Mouse (Mus musculus): ENCODE results near the gene Fam166a. TPM values are rescaled to one million over a fixed set of nuclear protein-coding genes. Genes with fewer than 3 reads are reported as not detected.
A peak's percentile ranks its signal among the peaks of the same experiment; 100 is the strongest.

Gene Fam166a
- polyA plus RNA-seq, 1 experiment from 2014 or later, result 1.1 TPM

GRCm38 (mm10) chr2:25207593-25207992 is 11.0 kb upstream of the Fam166a start:
- H3K27ac ChIP-seq (ENCODE audit: low read depth, low read length), result no peak overlapping the region

DNA sequence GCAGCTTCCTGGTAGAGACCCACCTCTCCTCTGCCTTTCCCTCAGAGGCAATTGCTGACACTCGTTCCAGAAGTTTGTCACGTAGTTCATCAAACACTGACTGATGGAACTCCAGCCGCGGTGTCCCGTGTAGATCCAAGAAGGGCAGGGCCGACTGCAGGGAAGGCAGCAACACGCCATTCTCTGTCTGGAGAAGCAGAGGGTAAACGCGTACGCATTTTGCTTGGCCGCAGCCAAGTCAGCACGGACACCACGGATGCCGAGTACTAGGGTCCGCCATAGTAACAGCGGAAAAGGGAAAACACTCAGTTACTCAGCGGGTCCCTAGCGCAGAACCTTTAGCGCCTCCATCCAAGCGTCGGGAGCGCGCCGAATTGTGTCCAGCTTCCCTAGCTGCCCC is 7.9 kb upstream of the Fam166a start:
- 0% methylated on average over 24 of the region's 24 CpGs for WGBS
- peaks cover 15% of the 10 kb centered on the region for H3K4me1 ChIP-seq (ENCODE audit: control insufficient read depth, insufficient read depth, low read length)
- H3K36me3 ChIP-seq (ENCODE audit: control insufficient read depth, insufficient read depth, low read length), result peaks cover 24% of the 10 kb centered on the region
- peak overlapping the region; percentile 89 for H3K4me3 ChIP-seq (ENCODE audit: low read depth, low read length)
- H3K27ac ChIP-seq (ENCODE audit: low read depth, low read length), result peak overlapping the region; percentile 81
- H3K27me3 ChIP-seq (replicated peaks; ENCODE audit: control insufficient read depth, insufficient read depth, low read length), result no peaks in the 10 kb centered on the region
- ATAC-seq (peak; percentile 57), DNase-seq (ENCODE audit: low spot score) (no peak)
- H3K4me2 ChIP-seq (ENCODE audit: low read length), result peak overlapping the region; percentile 93
- H3K9me3 ChIP-seq (replicated peaks; ENCODE audit: control insufficient read depth, low read length), result no peaks in the 10 kb centered on the region
- peak overlapping the region; percentile 91 for H3K9ac ChIP-seq (ENCODE audit: low read length)

More at GRCm38 (mm10) chr2:25207593-25207992, 11.0 kb upstream of the Fam166a start:
- Histone ChIP-seq H3K4me1 (ENCODE audit: control insufficient read depth, insufficient read depth, low read length) (peaks cover 15% of the 10 kb centered on the region), H3K36me3 (ENCODE audit: control insufficient read depth, insufficient read depth, low read length) (peaks cover 55% of the 10 kb centered on the region), H3K27me3 (replicated peaks; ENCODE audit: control insufficient read depth, insufficient read depth, low read length) (no peaks in the 10 kb centered on the region), H3K9ac (ENCODE audit: low read length) (no peak overlapping the region), H3K4me2 (ENCODE audit: low read length) (no peak overlapping the region), H3K9me3 (replicated peaks; ENCODE audit: control insufficient read depth, low read length) (no peaks in the 10 kb centered on the region), H3K4me3 (ENCODE audit: low read depth, low read length) (no peak overlapping the region)
- ATAC-seq, result no peak
- no peak for DNase-seq (ENCODE audit: low spot score)
- WGBS, result 92% methylated on average over 1 of the region's 1 CpGs

DNA sequence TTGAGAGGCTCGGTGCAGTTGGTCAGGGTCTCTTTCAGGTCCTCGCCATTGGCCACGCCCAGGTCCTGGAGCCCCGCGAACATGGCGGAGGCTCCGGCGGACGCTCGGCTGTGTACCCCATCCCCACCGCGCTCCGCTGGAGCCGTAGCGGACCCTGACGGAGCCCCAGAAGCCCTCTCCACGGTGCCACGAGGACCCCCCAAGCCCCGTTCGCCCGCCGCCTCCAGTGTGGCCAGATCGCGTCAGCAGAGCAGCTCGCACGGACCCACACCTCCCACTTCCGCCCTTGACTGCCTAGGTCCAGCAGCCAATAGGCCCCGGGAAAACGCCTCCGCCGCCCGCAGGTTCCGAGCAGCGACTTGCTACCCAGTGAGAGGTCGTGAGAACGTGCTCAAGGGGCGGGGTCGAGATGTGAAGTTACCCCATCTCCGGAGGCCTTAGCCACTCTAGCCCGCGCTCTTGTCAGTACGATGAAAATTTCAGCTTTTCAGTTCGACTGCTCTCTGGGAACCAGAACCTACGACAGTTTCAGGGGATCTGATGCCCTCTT is 7.3 kb upstream of the Fam166a start, which contains the start of gene Nelfb:
Gene Nelfb (minus strand): TSS at position 369 of the 550 bp plus-strand sequence.
- peak within 1 kb of the TSS; percentile 89 for H3K4me3 ChIP-seq (ENCODE audit: low read depth, low read length)
- H3K36me3 ChIP-seq (ENCODE audit: control insufficient read depth, insufficient read depth, low read length), result peaks cover 19% of the 10 kb centered on the region
- WGBS, result under 1% methylated on average over 44 of the region's 44 CpGs
- H3K27me3 ChIP-seq (replicated peaks; ENCODE audit: control insufficient read depth, insufficient read depth, low read length), result no peaks in the 10 kb centered on the region
- ATAC-seq (peak; percentile 93), DNase-seq (ENCODE audit: low spot score) (peak; percentile 87)
- H3K4me1 ChIP-seq (ENCODE audit: control insufficient read depth, insufficient read depth, low read length), result peaks cover 15% of the 10 kb centered on the region
- H3K9ac ChIP-seq (ENCODE audit: low read length), result peak within 1 kb of the TSS; percentile 91
- peak within 1 kb of the TSS; percentile 81 for H3K27ac ChIP-seq (ENCODE audit: low read depth, low read length)
- H3K9me3 ChIP-seq (replicated peaks; ENCODE audit: control insufficient read depth, low read length), result no peaks in the 10 kb centered on the region
- H3K4me2 ChIP-seq (ENCODE audit: low read length), result peak within 1 kb of the TSS; percentile 93

GRCm38 (mm10) chr2:25213266-25213865 is 5.2 kb upstream of the Fam166a start:
- Histone ChIP-seq H3K4me2 (ENCODE audit: low read length) (no peak overlapping the region), H3K36me3 (ENCODE audit: control insufficient read depth, insufficient read depth, low read length) (peaks cover 7% of the 10 kb centered on the region; the same call in 1 of the 2 replicates), H3K4me3 (ENCODE audit: low read depth, low read length) (no peak overlapping the region), H3K4me1 (ENCODE audit: control insufficient read depth, insufficient read depth, low read length) (peaks cover 15% of the 10 kb centered on the region), H3K9me3 (replicated peaks; ENCODE audit: control insufficient read depth, low read length) (no peaks in the 10 kb centered on the region), H3K27ac (ENCODE audit: low read depth, low read length) (no peak overlapping the region), H3K27me3 (replicated peaks; ENCODE audit: control insufficient read depth, insufficient read depth, low read length) (no peaks in the 10 kb centered on the region), H3K9ac (ENCODE audit: low read length) (no peak overlapping the region)
- no peak for ATAC-seq
- no peak for DNase-seq (ENCODE audit: low spot score)
- WGBS, result 78% methylated on average over 23 of the region's 23 CpGs

DNA sequence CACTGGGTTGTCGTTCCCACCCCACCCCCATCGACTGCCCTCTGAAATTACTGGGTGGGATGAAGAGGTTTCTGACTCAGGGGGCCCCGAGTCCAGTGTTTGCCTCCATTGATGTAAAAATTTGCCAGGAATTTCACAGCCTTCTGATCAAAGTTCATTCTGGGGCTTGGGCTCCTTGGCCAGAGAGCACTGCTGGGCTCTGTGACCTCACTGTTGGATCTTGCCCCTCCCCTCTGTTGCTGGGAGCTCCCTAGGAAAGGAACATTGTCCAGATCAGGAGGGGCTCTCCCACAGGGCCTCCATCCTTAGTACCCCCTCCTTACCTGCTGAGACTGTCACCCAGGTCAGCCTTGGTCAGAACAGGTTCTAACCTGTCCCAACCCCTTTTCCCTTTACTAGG is 4.1 kb upstream of the Fam166a start, which contains the start of gene Stpg3:
Gene Stpg3 (minus strand): TSS at position 194 of the 400 bp plus-strand sequence.
- Histone ChIP-seq H3K9ac (ENCODE audit: low read length) (no peak within 1 kb of the TSS), H3K9me3 (replicated peaks; ENCODE audit: control insufficient read depth, low read length) (no peaks in the 10 kb centered on the region), H3K27me3 (replicated peaks; ENCODE audit: control insufficient read depth, insufficient read depth, low read length) (no peaks in the 10 kb centered on the region), H3K4me3 (ENCODE audit: low read depth, low read length) (no peak within 1 kb of the TSS), H3K36me3 (ENCODE audit: control insufficient read depth, insufficient read depth, low read length) (no peaks in the 10 kb centered on the region), H3K4me2 (ENCODE audit: low read length) (no peak within 1 kb of the TSS), H3K4me1 (ENCODE audit: control insufficient read depth, insufficient read depth, low read length) (peaks cover 11% of the 10 kb centered on the region), H3K27ac (ENCODE audit: low read depth, low read length) (no peak within 1 kb of the TSS)
- no peak for ATAC-seq
- WGBS, result 79% methylated on average over 3 of the region's 3 CpGs
- DNase-seq (ENCODE audit: low spot score), result no peak

DNA sequence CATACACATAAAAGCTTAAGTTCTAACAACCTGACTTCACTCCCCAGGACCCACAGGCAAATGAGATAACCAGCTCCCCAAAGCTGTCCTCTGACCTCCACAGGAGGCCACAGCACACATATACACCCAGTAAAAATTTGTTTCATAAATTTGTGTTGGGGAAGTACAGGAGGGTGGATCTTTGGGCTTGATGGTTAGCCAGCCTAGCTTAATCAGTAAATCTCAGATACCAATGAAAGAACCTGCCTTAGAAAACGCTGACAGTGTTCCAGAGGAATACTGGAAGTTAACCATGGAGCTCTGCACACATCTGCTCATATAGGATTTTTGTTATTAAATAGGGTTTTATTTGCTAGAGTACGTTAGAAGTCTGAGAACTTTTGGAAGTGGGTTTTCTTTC is 879 bp upstream of the Fam166a start:
- DNase-seq (ENCODE audit: low spot score) (no peak), ATAC-seq (no peak)
- H3K4me1 ChIP-seq (ENCODE audit: control insufficient read depth, insufficient read depth, low read length), result no peaks in the 10 kb centered on the region
- H3K9ac ChIP-seq (ENCODE audit: low read length), result no peak overlapping the region
- 67% methylated on average over 2 of the region's 2 CpGs for WGBS
- no peak overlapping the region for H3K4me2 ChIP-seq (ENCODE audit: low read length)
- no peaks in the 10 kb centered on the region for H3K27me3 ChIP-seq (replicated peaks; ENCODE audit: control insufficient read depth, insufficient read depth, low read length)
- H3K9me3 ChIP-seq (replicated peaks; ENCODE audit: control insufficient read depth, low read length), result no peaks in the 10 kb centered on the region
- H3K4me3 ChIP-seq (ENCODE audit: low read depth, low read length), result no peak overlapping the region
- H3K36me3 ChIP-seq (ENCODE audit: control insufficient read depth, insufficient read depth, low read length), result peaks cover 8% of the 10 kb centered on the region; the same call in 1 of the 2 replicates
- H3K27ac ChIP-seq (ENCODE audit: low read depth, low read length), result no peak overlapping the region

DNA sequence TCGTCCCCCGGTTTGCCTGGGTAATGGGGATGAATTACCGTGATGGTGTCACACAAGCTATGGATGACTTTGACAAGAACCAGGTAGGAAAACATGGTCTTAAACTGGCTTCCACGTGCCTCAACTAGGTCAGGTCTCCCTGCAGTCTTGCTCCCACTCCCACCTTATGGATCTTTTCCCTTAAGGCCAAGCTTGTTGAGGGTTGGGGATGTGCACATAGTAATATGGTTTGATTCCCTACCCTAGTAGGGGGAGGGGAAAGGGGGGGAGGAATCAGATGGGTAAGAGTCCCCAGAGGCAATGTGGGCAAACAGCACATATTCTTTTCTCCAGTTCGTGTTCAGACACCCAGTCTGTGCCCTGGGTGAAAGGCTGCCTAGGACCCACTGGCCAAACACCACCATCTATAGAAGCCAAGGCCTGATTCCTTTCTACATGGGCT is 2.8 kb downstream of the Fam166a start:
- H3K4me3 ChIP-seq (ENCODE audit: low read depth, low read length), result no peak overlapping the region
- no peak for ATAC-seq
- no peak overlapping the region for H3K27ac ChIP-seq (ENCODE audit: low read depth, low read length)
- no peaks in the 10 kb centered on the region for H3K9me3 ChIP-seq (replicated peaks; ENCODE audit: control insufficient read depth, low read length)
- peaks cover 8% of the 10 kb centered on the region; the same call in 1 of the 2 replicates for H3K36me3 ChIP-seq (ENCODE audit: control insufficient read depth, insufficient read depth, low read length)
- no peak overlapping the region for H3K9ac ChIP-seq (ENCODE audit: low read length)
- WGBS, result 74% methylated on average over 5 of the region's 5 CpGs
- H3K4me1 ChIP-seq (ENCODE audit: control insufficient read depth, insufficient read depth, low read length), result peaks cover 12% of the 10 kb centered on the region
- H3K4me2 ChIP-seq (ENCODE audit: low read length), result no peak overlapping the region
- no peaks in the 10 kb centered on the region for H3K27me3 ChIP-seq (replicated peaks; ENCODE audit: control insufficient read depth, insufficient read depth, low read length)
- DNase-seq (ENCODE audit: low spot score), result no peak

- peaks cover 8% of the 10 kb centered on the region; the same call in 1 of the 2 replicates for H3K36me3 ChIP-seq (ENCODE audit: control insufficient read depth, insufficient read depth, low read length)
- whole genome bisulfite sequencing, result 4% methylated on average over 36 of the region's 53 CpGs
- H3K4me1 ChIP-seq (ENCODE audit: control insufficient read depth, insufficient read depth, low read length), result peaks cover 12% of the 10 kb centered on the region
- peak; percentile 65 for DNase-seq (ENCODE audit: low spot score)
- ATAC-seq, result peak; percentile 33
- peak overlapping the region; percentile 89 for H3K4me3 ChIP-seq (ENCODE audit: low read depth, low read length)
- H3K27me3 ChIP-seq (replicated peaks; ENCODE audit: control insufficient read depth, insufficient read depth, low read length), result no peaks in the 10 kb centered on the region
- peak overlapping the region; percentile 92 for H3K4me2 ChIP-seq (ENCODE audit: low read length)
- no peaks in the 10 kb centered on the region for H3K9me3 ChIP-seq (replicated peaks; ENCODE audit: control insufficient read depth, low read length)
- H3K9ac ChIP-seq (ENCODE audit: low read length), result peak overlapping the region; percentile 86
- H3K27ac ChIP-seq (ENCODE audit: low read depth, low read length), result peak overlapping the region; percentile 89
These were observed 5.3 kb downstream of the Fam166a start for GRCm38 (mm10) chr2:25223681-25224491.

All from forebrain, embryonic 14.5 days (tissue).